Mouse (Mus musculus) embryonic fibroblast, embryonic 13.5 days (primary cell): ENCODE results near the gene Espl1.

Source experiments
- CTCF ChIP-seq: IDR thresholded peaks from 2 replicates; pipeline ENCODE4 v1.5.1; 2011; ENCODE audit warnings: mild to moderate bottlenecking, control low read depth, low read length, moderate library complexity, borderline replicate concordance; ENCODE audit not compliant: insufficient read depth
- POLR2A ChIP-seq: IDR thresholded peaks from 2 replicates; pipeline ENCODE4 v1.6.1; 2011; ENCODE audit warnings: low read depth, mild to moderate bottlenecking, control low read depth, low read length, moderate library complexity

DNA sequence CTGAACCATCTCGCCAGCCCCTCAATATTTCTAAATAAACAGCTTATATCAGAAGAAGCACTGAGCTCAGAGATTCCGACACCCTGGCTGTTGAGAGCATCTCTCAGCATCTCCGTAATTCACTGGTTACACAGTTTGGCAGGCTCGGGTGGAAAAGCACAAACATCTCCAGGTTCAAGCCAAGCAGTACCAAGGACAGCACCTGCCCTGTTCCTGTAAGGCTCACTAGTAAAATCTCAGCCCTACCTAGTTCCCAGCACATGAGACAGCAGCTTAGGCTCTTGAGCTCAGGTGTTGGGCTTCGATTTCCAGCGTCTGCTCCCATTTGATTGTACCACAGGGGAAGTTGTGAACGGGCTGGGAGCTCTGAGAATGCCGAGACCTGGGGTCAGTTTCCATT lies 39.2 kb downstream of the Espl1 start:
- TF ChIP-seq POLR2A: no peak
- no peak for TF ChIP-seq CTCF
